Mouse (Mus musculus) testis, adult 2 months (tissue): ENCODE data around the gene Foxr1.
A peak's percentile ranks its signal among the peaks of the same experiment; 100 is the strongest.

Experiments used
- CTCF ChIP-seq: fragments of 200-500 bp; IDR thresholded peaks from 2 replicates; pipeline ENCODE4 v1.5.1; 2012; ENCODE audit warnings: low read depth, mild to moderate bottlenecking, inconsistent platforms, low read length, moderate library complexity; ENCODE audit not compliant: control insufficient read depth, insufficient read depth, insufficient replicate concordance
- POLR2A ChIP-seq: fragments of 200-500 bp; IDR thresholded peaks from 2 replicates; pipeline ENCODE4 v1.6.1; 2012; ENCODE audit warnings: low read depth, mild to moderate bottlenecking, inconsistent platforms, low read length, moderate library complexity; ENCODE audit not compliant: control insufficient read depth

DNA sequence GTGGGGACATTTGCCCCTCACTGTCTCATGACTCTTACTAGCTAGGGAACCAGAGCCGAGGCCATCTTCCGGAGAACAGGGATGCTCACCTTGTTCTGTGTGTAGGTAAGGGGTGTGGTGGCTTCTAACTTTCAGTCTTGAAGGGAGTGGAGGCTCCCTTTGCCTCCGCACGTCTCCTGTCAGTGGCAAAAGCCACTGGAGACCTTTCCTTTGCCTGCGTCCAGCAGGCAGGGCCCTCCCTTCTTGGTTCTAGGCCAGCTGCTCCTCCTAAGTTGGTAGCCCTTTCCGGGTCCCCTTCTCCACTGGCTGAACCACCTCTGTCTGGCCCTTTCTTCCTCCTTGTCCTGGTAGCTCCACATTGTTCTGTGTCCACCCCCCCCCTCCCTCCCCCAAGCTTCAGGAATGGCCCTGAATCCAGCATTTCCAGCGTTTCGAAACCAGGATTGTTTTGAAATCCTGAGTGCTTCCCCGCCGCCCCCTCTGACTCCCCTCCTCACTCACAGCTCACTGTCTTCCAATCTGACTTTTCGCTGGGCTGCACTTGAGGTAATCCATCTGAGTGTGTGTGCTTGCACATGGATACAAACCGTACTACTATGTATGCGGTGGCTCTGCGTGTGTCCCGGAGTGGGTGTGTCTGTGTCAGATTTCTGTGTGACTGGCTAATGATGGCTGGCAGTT is 45.9 kb upstream of the Foxr1 start:
- TF ChIP-seq POLR2A (0 out of 2 replicates have a peak, but pooled peaks have one; percentile 6), CTCF (no peak)
